Mouse (Mus musculus): ENCODE measurements around the gene Sh2d5. TPM values are rescaled to one million over a fixed set of nuclear protein-coding genes. Genes with fewer than 3 reads are reported as not detected.

Gene Sh2d5
- total and polyA plus RNA-seq, 2 experiments = under 0.01 to 0.44 TPM

- Histone ChIP-seq H3K27me3 (ENCODE audit: control insufficient read depth, insufficient read depth, low read length) (no peaks in the 10 kb centered on the region), H3K9ac (ENCODE audit: low read depth, low read length) (no peak overlapping the region), H3K79me2 (ENCODE audit: control insufficient read depth, insufficient read depth, low read length) (no peaks in the 10 kb centered on the region), H3K36me3 (ENCODE audit: control insufficient read depth, insufficient read depth, low read length) (no peaks in the 10 kb centered on the region), H3K4me3 (ENCODE audit: insufficient read depth, low read depth, low read length) (no peak overlapping the region), H3K4me1 (ENCODE audit: control insufficient read depth, insufficient read depth, low read length) (no peaks in the 10 kb centered on the region), H3K27ac (replicated peaks; ENCODE audit: insufficient read depth, low read depth, low read length) (no peak overlapping the region)
- 80% methylated on average over 12 of the region's 12 CpGs for WGBS
- TF ChIP-seq CTCF (IDR thresholded peaks at IDR 0.05; ENCODE audit: low read depth, low read length) (no peak), POLR2A (IDR thresholded peaks at IDR 0.05; ENCODE audit: extremely low read depth, insufficient read depth, low read length) (no peak)
- no peak for DNase-seq (ENCODE audit: extremely low read depth, low read depth, low spot score)
Measured at GRCm38 (mm10) chr4:138286411-138286810, 36.2 kb downstream of the Sh2d5 start.

- no peaks in the 10 kb centered on the region for H3K4me1 ChIP-seq (ENCODE audit: control insufficient read depth, insufficient read depth, low read length)
Measured at GRCm38 (mm10) chr4:138288691-138289090, 38.5 kb downstream of the Sh2d5 start.

GRCm38 (mm10) chr4:138292028-138292427, 41.8 kb downstream of the Sh2d5 start:
- WGBS = 93% methylated on average over 13 of the region's 13 CpGs
- TF ChIP-seq POLR2A (IDR thresholded peaks at IDR 0.05; ENCODE audit: extremely low read depth, insufficient read depth, low read length) (no peak), CTCF (IDR thresholded peaks at IDR 0.05; ENCODE audit: low read depth, low read length) (no peak)
- H3K79me2 ChIP-seq (ENCODE audit: control insufficient read depth, insufficient read depth, low read length) = no peaks in the 10 kb centered on the region
- H3K9ac ChIP-seq (ENCODE audit: low read depth, low read length) = no peak overlapping the region
- no peak overlapping the region for H3K4me3 ChIP-seq (ENCODE audit: insufficient read depth, low read depth, low read length)
- no peak overlapping the region for H3K27ac ChIP-seq (replicated peaks; ENCODE audit: insufficient read depth, low read depth, low read length)
- no peaks in the 10 kb centered on the region for H3K36me3 ChIP-seq (ENCODE audit: control insufficient read depth, insufficient read depth, low read length)
- no peak for DNase-seq (ENCODE audit: extremely low read depth, low read depth, low spot score)
- H3K27me3 ChIP-seq (ENCODE audit: control insufficient read depth, insufficient read depth, low read length) = no peaks in the 10 kb centered on the region
- no peaks in the 10 kb centered on the region for H3K4me1 ChIP-seq (ENCODE audit: control insufficient read depth, insufficient read depth, low read length)

More at GRCm38 (mm10) chr4:138288691-138289090, 38.5 kb downstream of the Sh2d5 start:
- WGBS = 77% methylated on average over 7 of the region's 7 CpGs
- no peak for DNase-seq (ENCODE audit: extremely low read depth, low read depth, low spot score)
- TF ChIP-seq POLR2A (IDR thresholded peaks at IDR 0.05; ENCODE audit: extremely low read depth, insufficient read depth, low read length) = no peak
- no peak for TF ChIP-seq CTCF (IDR thresholded peaks at IDR 0.05; ENCODE audit: low read depth, low read length)
- no peaks in the 10 kb centered on the region for H3K36me3 ChIP-seq (ENCODE audit: control insufficient read depth, insufficient read depth, low read length)
- H3K9ac ChIP-seq (ENCODE audit: low read depth, low read length) = no peak overlapping the region
- H3K27me3 ChIP-seq (ENCODE audit: control insufficient read depth, insufficient read depth, low read length) = no peaks in the 10 kb centered on the region
- no peak overlapping the region for H3K4me3 ChIP-seq (ENCODE audit: insufficient read depth, low read depth, low read length)
- H3K27ac ChIP-seq (replicated peaks; ENCODE audit: insufficient read depth, low read depth, low read length) = no peak overlapping the region
- H3K79me2 ChIP-seq (ENCODE audit: control insufficient read depth, insufficient read depth, low read length) = no peaks in the 10 kb centered on the region

- H3K36me3 ChIP-seq (ENCODE audit: control insufficient read depth, insufficient read depth, low read length) = no peaks in the 10 kb centered on the region
- H3K4me3 ChIP-seq (ENCODE audit: insufficient read depth, low read depth, low read length) = no peak overlapping the region
- H3K9ac ChIP-seq (ENCODE audit: low read depth, low read length) = no peak overlapping the region
- DNase-seq (ENCODE audit: extremely low read depth, low read depth, low spot score) = no peak
- no peaks in the 10 kb centered on the region for H3K27me3 ChIP-seq (ENCODE audit: control insufficient read depth, insufficient read depth, low read length)
- TF ChIP-seq CTCF (IDR thresholded peaks at IDR 0.05; ENCODE audit: low read depth, low read length) (no peak), POLR2A (IDR thresholded peaks at IDR 0.05; ENCODE audit: extremely low read depth, insufficient read depth, low read length) (no peak)
- 79% methylated on average over 18 of the region's 18 CpGs for WGBS
- no peaks in the 10 kb centered on the region for H3K4me1 ChIP-seq (ENCODE audit: control insufficient read depth, insufficient read depth, low read length)
- H3K27ac ChIP-seq (replicated peaks; ENCODE audit: insufficient read depth, low read depth, low read length) = no peak overlapping the region
- H3K79me2 ChIP-seq (ENCODE audit: control insufficient read depth, insufficient read depth, low read length) = no peaks in the 10 kb centered on the region
Measured at GRCm38 (mm10) chr4:138293261-138293948, 43.2 kb downstream of the Sh2d5 start.

- Histone ChIP-seq H3K27ac (replicated peaks; ENCODE audit: insufficient read depth, low read depth, low read length) (no peak overlapping the region), H3K79me2 (ENCODE audit: control insufficient read depth, insufficient read depth, low read length) (no peaks in the 10 kb centered on the region), H3K4me1 (ENCODE audit: control insufficient read depth, insufficient read depth, low read length) (no peaks in the 10 kb centered on the region), H3K9ac (ENCODE audit: low read depth, low read length) (no peak overlapping the region), H3K27me3 (ENCODE audit: control insufficient read depth, insufficient read depth, low read length) (no peaks in the 10 kb centered on the region), H3K36me3 (ENCODE audit: control insufficient read depth, insufficient read depth, low read length) (no peaks in the 10 kb centered on the region), H3K4me3 (ENCODE audit: insufficient read depth, low read depth, low read length) (no peak overlapping the region)
- TF ChIP-seq POLR2A (IDR thresholded peaks at IDR 0.05; ENCODE audit: extremely low read depth, insufficient read depth, low read length) (no peak), CTCF (IDR thresholded peaks at IDR 0.05; ENCODE audit: low read depth, low read length) (no peak)
- 85% methylated on average over 12 of the region's 14 CpGs for WGBS
- DNase-seq (ENCODE audit: extremely low read depth, low read depth, low spot score) = no peak
Measured at GRCm38 (mm10) chr4:138293949-138294550, 43.8 kb downstream of the Sh2d5 start.

- Histone ChIP-seq H3K79me2 (ENCODE audit: control insufficient read depth, insufficient read depth, low read length) (peaks cover 9% of the 10 kb centered on the region; the same call in 1 of the 2 replicates), H3K4me3 (ENCODE audit: insufficient read depth, low read depth, low read length) (no peak overlapping the region), H3K27ac (replicated peaks; ENCODE audit: insufficient read depth, low read depth, low read length) (no peak overlapping the region), H3K27me3 (ENCODE audit: control insufficient read depth, insufficient read depth, low read length) (no peaks in the 10 kb centered on the region), H3K36me3 (ENCODE audit: control insufficient read depth, insufficient read depth, low read length) (no peaks in the 10 kb centered on the region), H3K9ac (ENCODE audit: low read depth, low read length) (no peak overlapping the region), H3K4me1 (ENCODE audit: control insufficient read depth, insufficient read depth, low read length) (peaks cover 8% of the 10 kb centered on the region)
- WGBS = 87% methylated on average over 10 of the region's 10 CpGs
- TF ChIP-seq CTCF (IDR thresholded peaks at IDR 0.05; ENCODE audit: low read depth, low read length) = no peak
- no peak for TF ChIP-seq POLR2A (IDR thresholded peaks at IDR 0.05; ENCODE audit: extremely low read depth, insufficient read depth, low read length)
- DNase-seq (ENCODE audit: extremely low read depth, low read depth, low spot score) = no peak
Measured at GRCm38 (mm10) chr4:138301271-138301780, 51.1 kb downstream of the Sh2d5 start.
